Mouse (Mus musculus) central nervous system, embryonic 14 days (tissue): Measurements from ENCODE around the gene Ispd. TPM values are rescaled to one million over a fixed set of nuclear protein-coding genes. Genes with fewer than 3 reads are reported as not detected.

Experiments used
- polyA plus RNA-seq: library from polyadenylated mRNA; depleted of rRNA; stranded (reverse); fragments of >200 nt; gene quantifications from 2 replicates; pipeline ENCODE4 v1.2.3, GENCODE M21; 2012; rRNA removed

Ispd gene
- polyA plus RNA-seq: 3.7 and 4.3 TPM in 2 replicates

DNA sequence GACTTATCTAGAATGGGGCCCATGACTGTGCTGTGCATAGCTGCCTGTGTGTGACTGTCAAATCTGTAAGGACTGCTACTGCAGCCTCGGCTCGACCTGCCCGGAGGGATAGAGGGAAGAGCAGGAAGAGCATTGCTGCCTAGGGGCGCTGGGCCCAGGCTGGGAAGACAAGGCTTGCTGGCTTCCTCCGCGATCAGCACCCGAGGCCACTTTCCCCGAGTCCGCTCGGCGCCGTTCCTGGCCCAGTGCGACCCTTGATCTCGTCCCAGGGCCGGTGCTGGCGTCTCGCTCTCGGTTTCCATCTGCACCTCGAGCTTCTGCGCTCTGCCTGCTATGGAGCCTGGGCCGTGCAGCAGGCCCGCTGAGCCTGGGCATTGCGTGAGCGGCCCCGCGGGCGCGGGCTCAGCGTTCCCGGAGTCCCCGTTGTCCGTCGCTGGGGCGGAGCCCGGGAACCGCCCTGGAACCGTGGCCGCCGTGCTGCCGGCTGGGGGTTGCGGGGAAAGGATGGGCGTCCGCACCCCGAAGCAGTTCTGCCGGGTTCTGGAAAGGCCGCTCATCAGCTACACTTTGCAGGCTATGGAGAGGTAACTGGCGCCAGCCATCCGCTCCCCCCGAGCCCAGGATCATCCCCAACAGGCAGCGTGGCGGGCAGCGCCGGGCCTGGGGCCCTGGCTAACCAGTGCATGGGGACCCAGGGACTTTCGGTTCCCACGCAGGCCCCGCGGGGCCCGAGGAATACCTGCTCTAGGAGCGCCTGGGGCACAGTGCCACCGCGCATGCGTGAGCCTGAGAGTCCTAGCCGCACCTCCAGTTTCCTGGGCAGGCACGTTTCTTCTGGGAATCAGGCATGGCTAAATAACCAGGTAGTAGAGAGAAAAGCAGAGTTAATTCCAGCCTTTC is at the start of gene Ispd, which contains the start of gene D630036H23Rik:
TSS of gene Ispd (plus strand) at position 10 of the 900 bp plus-strand sequence.
TSS of gene D630036H23Rik (minus strand) at position 741 of the 900 bp plus-strand sequence.

Other genes starting within 250 kb of the Ispd start
- gene Ankmy2, start 224.3 kb upstream of the Ispd start, polyA plus RNA-seq: 34.1 and 35.2 TPM in 2 replicates
- gene Bzw2, start 223.4 kb upstream of the Ispd start, polyA plus RNA-seq: 217 and 269 TPM in 2 replicates
- gene Lrrc72, start 128.1 kb upstream of the Ispd start, polyA plus RNA-seq: 0.09 TPM in 1 of 2 replicates, not detected in the other
- 8.5 and 13.3 TPM in 2 replicates for gene Sostdc1, start 67.3 kb upstream of the Ispd start, polyA plus RNA-seq
- gene D630036H23Rik, start 731 bp downstream of the Ispd start, polyA plus RNA-seq: 0.39 and 0.79 TPM in 2 replicates